Mouse (Mus musculus) urinary bladder, adult 18-20 months (tissue): ENCODE measurements at regions not wholly inside any gene's neighbourhood (a gene's known extent, or its start where the extent isn't known, plus 50 kb on each side); places are given as distances from the start of the nearest gene placed in this dataset.

ENCODE experiments used
- DNase-seq, 2 experiments: peaks; one replicate each; pipeline ENCODE4 v3.0.0; 2022; ENCODE audit warnings: low spot score in 2 of 2, mixed read lengths in 2 of 2

DNA sequence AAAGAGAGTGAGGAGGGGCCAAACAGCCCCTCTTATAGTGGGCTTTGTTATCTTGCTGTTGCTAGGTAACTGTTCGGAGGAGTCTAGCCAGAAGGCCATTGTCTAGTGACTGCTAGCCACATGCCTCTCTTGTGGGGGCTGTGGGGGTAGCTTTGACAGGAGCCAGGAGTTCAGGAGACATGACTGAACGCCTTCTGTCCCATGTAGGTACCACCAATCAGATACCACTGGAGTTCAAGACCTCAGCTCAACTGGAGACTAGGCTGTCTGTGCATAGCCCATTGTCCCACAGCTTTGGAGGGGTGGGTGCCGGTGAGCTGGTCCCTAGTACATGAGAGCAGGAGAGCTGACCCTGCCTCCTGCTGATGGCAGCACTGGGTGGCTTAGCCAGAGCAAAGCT, 82.4 kb upstream of the Unc93a2 start:
- no peak for DNase-seq

DNA sequence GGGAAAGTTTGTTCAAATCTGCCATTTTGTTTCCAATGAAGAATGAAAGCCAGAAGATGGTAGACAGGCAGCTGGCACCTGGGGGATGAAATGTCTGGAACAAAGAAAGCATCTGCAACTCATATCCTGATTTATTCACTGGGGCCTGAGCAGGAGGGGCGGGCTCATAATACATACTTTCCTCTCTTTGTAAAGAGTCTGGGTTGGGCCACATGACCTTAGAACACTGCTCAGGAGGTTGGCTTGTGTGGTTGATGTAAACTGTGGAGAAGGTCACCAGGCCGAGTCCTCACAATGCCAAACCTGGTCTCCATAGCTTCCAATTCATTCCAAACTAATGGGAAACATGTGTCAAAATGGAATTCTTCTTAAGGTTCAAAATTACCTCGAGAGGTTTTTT, 79.6 kb upstream of the Unc93a2 start:
- DNase-seq = no peak

GRCm38 (mm10) chr17:7461164-7461563, 75.9 kb upstream of the Unc93a2 start:
- no peak for DNase-seq

GRCm38 (mm10) chr17:7456939-7457338, 71.7 kb upstream of the Unc93a2 start:
- DNase-seq = no peak

GRCm38 (mm10) chr17:7443822-7444221, 58.6 kb upstream of the Unc93a2 start:
- peak; percentile 9 to 20 for DNase-seq

DNA sequence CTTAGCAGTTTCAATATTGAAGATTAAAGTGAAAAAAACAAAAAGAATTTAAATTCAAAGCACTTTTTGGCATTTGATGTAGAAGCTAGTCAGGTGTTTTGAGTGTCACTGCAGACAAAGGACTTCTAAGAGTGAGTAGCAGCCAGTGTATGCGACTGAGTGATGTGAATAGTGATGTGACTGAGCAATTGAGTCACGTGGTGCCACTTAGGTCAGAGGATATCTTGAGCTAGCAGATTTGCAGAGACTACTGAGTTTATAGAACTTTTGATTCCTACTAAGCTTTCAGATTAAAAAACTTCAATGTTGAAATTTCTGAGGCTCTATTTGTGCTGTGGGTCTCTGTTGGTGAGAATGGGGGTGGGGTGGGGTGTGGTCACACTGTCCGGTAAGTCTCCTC, 49.8 kb upstream of the Unc93a2 start:
- DNase-seq = no peak
